Mouse (Mus musculus): ENCODE results near the gene Mif.

DNA sequence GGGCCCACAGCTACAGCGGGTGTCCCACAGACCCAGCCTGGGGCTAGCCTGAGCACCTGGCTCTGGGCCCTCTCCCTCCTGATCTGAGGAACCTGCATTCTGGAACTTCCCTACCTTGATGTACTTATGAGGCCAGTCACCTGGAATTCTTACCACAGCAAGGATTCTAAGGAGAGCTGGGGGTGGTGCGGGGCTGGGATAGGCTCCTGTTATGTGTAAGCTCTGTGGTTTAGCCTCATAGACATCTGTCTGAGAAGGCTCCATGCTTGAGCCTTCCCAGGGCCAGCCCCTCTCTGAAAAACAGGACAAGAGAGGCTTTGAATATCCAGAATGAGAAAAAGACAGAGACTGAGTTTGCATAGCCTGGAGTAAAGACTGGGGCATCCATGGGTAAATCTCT lies 37.6 kb downstream of the Mif start, which contains the start of gene Gstt4:
- TF ChIP-seq CTCF (IDR thresholded peaks at IDR 0.05; ENCODE audit: extremely low read depth, insufficient read length, insufficient replicate concordance, low read depth, low read length) (no peak), POLR2A (IDR thresholded peaks at IDR 0.05; ENCODE audit: low read depth, low read length) (no peak)
